In genomic region chr8:11067450-11067849, GRCm38 (mm10) we compare ENCODE assay signal across 27 mouse cellular contexts. TPM values are rescaled to one million over a fixed set of nuclear protein-coding genes. Genes with fewer than 3 reads are reported as not detected.
DNase-seq lines count a peak whose midpoint lies in the region; ATAC-seq and TF ChIP-seq lines count a peak whose summit lies in the region.
"Had no signal": no experiment of that assay in that cellular context is flagged by ENCODE, and none has a peak within 500 bp of the region (broad histone marks: within the 10 kb centered on the region; RNA-seq: fewer than 3 reads in every experiment).

No protein-coding gene starts in this region.

- no peaks in the 10 kb centered on the region for H3K27me3 ChIP-seq in liver, adult 2 months (ENCODE audit: control insufficient read depth, insufficient read depth, low read length)
- H3K27me3 ChIP-seq in liver, embryonic 11.5 days (replicated peaks; ENCODE audit: control insufficient read depth, insufficient read depth, low read length): no peaks in the 10 kb centered on the region
- H3K27me3 ChIP-seq in cerebellum, adult 2 months (ENCODE audit: control insufficient read depth, insufficient read depth, low read length): no peaks in the 10 kb centered on the region
- H3K27me3 ChIP-seq: CH12.LX; embryonic facial prominence, embryonic 13.5 days; embryonic facial prominence, embryonic 15.5 days; forebrain, embryonic 12.5 days had no signal

- no peak for TF ChIP-seq POLR2A in liver, adult 2 months (IDR thresholded peaks at IDR 0.05; ENCODE audit: extremely low read depth, insufficient read depth, low read length)
- TF ChIP-seq POLR2A in cerebellum, adult 2 months (IDR thresholded peaks at IDR 0.05; ENCODE audit: borderline replicate concordance, insufficient read depth, low read length): no peak

- ATAC-seq in liver, embryonic 11.5 days (replicated peaks; ENCODE audit: low FRiP score): no peak
- peak; percentile 57 for ATAC-seq in granulocyte monocyte progenitor cell, adult 5-6 weeks (replicated peaks; ENCODE audit: poor library complexity, severe bottlenecking)
- peak; percentile 42 for ATAC-seq in megakaryocyte progenitor cell, adult 5-6 weeks (replicated peaks; ENCODE audit: poor library complexity)
- ATAC-seq: activated CD4-positive, CD25-positive, alpha-beta regulatory T cell, adult 4 months; CD4-positive, CD25-positive, alpha-beta regulatory T cell, adult 4 months; forebrain, embryonic 14.5 days; forebrain, embryonic 16.5 days; Patski had no signal

- no peaks in the 10 kb centered on the region for H3K79me2 ChIP-seq in liver, adult 2 months (ENCODE audit: control insufficient read depth, insufficient read depth, low read length)

- no peaks in the 10 kb centered on the region for H3K36me3 ChIP-seq in liver, adult 2 months (ENCODE audit: control insufficient read depth, insufficient read depth, low read length)
- no peaks in the 10 kb centered on the region for H3K36me3 ChIP-seq in liver, embryonic 11.5 days (ENCODE audit: control insufficient read depth, insufficient read depth, low read length)
- H3K36me3 ChIP-seq: embryonic facial prominence, embryonic 13.5 days; embryonic facial prominence, embryonic 15.5 days; forebrain, embryonic 10.5 days; forebrain, embryonic 12.5 days; G1E had no signal

- no peak for TF ChIP-seq CTCF in liver, adult 2 months (IDR thresholded peaks at IDR 0.05; ENCODE audit: low read depth, low read length)
- no peak for TF ChIP-seq CTCF in cerebellum, adult 2 months (IDR thresholded peaks at IDR 0.05; ENCODE audit: borderline replicate concordance, insufficient read depth, low read depth, low read length)

- 57% methylated on average over 7 of the region's 7 CpGs for WGBS in liver, adult 2 months
- WGBS in liver, embryonic 11.5 days: 59% methylated on average over 7 of the region's 7 CpGs
- 70% methylated on average over 7 of the region's 7 CpGs for WGBS in cerebellum, adult 2 months

- peaks cover 6% of the 10 kb centered on the region; the same call in 1 of the 2 replicates for H3K4me1 ChIP-seq in liver, adult 2 months (ENCODE audit: control insufficient read depth, insufficient read depth, low read length)
- no peaks in the 10 kb centered on the region for H3K4me1 ChIP-seq in liver, embryonic 11.5 days (replicated peaks; ENCODE audit: control insufficient read depth, insufficient read depth, low read length)
- 0 out of 2 replicates have a peak, but pooled peaks cover under 1% of the 10 kb centered on the region for H3K4me1 ChIP-seq in cerebellum, adult 2 months (ENCODE audit: control insufficient read depth, insufficient read depth, low read length)
- H3K4me1 ChIP-seq: forebrain, embryonic 12.5 days had no signal

- no peak overlapping the region for H3K27ac ChIP-seq in liver, adult 2 months (replicated peaks; ENCODE audit: insufficient read depth, low read depth, low read length)
- no peak overlapping the region for H3K27ac ChIP-seq in liver, embryonic 11.5 days (ENCODE audit: low read depth, low read length)
- H3K27ac ChIP-seq in cerebellum, adult 2 months (ENCODE audit: insufficient read depth, low read length): no peak overlapping the region
- H3K27ac ChIP-seq: embryonic facial prominence, embryonic 13.5 days; embryonic facial prominence, embryonic 15.5 days; forebrain, embryonic 10.5 days; forebrain, embryonic 12.5 days had no signal

- H3K4me3 ChIP-seq in liver, adult 2 months (ENCODE audit: insufficient read depth, low read depth, low read length): no peak overlapping the region
- no peak overlapping the region for H3K4me3 ChIP-seq in liver, embryonic 11.5 days (ENCODE audit: low read depth, low read length)
- no peak overlapping the region for H3K4me3 ChIP-seq in cerebellum, adult 2 months (replicated peaks; ENCODE audit: insufficient read depth, low read depth, low read length)
- H3K4me3 ChIP-seq: embryonic facial prominence, embryonic 13.5 days; embryonic facial prominence, embryonic 15.5 days; erythroblast, embryonic 14.5 days; forebrain, embryonic 10.5 days; forebrain, embryonic 12.5 days had no signal

- peak; percentile 37 for DNase-seq in liver, adult 2 months (ENCODE audit: extremely low read depth, low read depth, low spot score)
- no peak for DNase-seq in liver, embryonic 11.5 days (ENCODE audit: low spot score)
- no peak for DNase-seq in cerebellum, adult 2 months
- no peak for DNase-seq in left cerebral cortex, adult 8-10 months (ENCODE audit: low spot score in 2 of 2)
- DNase-seq in adrenal gland, postnatal 14 days: no peak
- DNase-seq: adrenal gland, adult 8-10 months; adrenal gland, postnatal 25 days; cerebellum, adult 11 months; cerebellum, adult 18-20 months; cerebellum, adult 9-10 months; cerebellum, postnatal 10 days; cerebellum, postnatal 25 days; embryo, embryonic 11 days had no signal

- no peak overlapping the region for H3K9ac ChIP-seq in liver, adult 2 months (ENCODE audit: low read depth, low read length)
- no peak overlapping the region for H3K9ac ChIP-seq in liver, embryonic 11.5 days (ENCODE audit: low read depth, low read length)
- H3K9ac ChIP-seq: embryonic facial prominence, embryonic 13.5 days; embryonic facial prominence, embryonic 15.5 days; forebrain, embryonic 12.5 days had no signal

- no peak overlapping the region for H3K4me2 ChIP-seq in liver, embryonic 11.5 days
- H3K4me2 ChIP-seq: embryonic facial prominence, embryonic 13.5 days; embryonic facial prominence, embryonic 15.5 days; forebrain, embryonic 12.5 days had no signal

- no peaks in the 10 kb centered on the region for H3K9me3 ChIP-seq in liver, embryonic 11.5 days (ENCODE audit: control insufficient read depth, low read length)
- H3K9me3 ChIP-seq: embryonic facial prominence, embryonic 13.5 days; embryonic facial prominence, embryonic 15.5 days; forebrain, embryonic 10.5 days; forebrain, embryonic 12.5 days; G1E had no signal

RNA-seq across cellular contexts. Expression of gene Irs2, which starts 59.2 kb away (rescaled TPM):
- 8.6 and 19.2 TPM in 2 replicates for total RNA-seq in liver, adult 2 months (2014; rRNA removed)
- 4.8 and 5.7 TPM in 2 replicates for polyA plus RNA-seq in liver, adult 2 months (2012; rRNA removed)
- 8.3 and 8.9 TPM in 2 replicates for polyA plus RNA-seq in liver, embryonic 11.5 days (2014; fragmentation: Nextera tagmentation; extraction: Ambion mirVana)
- total RNA-seq in granulocyte monocyte progenitor cell, adult 5-6 weeks (2014; fragmentation: Nextera tagmentation): 3.5 and 5.3 TPM in 2 replicates
- total RNA-seq in granulocyte monocyte progenitor cell, adult 5-6 weeks (2017): 2.3 and 2.7 TPM in 2 replicates
- total RNA-seq in megakaryocyte progenitor cell, adult 5-6 weeks (2015): 4.6 and 6.0 TPM in 2 replicates
- 2.7 and 4.9 TPM in 2 replicates for total RNA-seq in megakaryocyte progenitor cell, adult 5-6 weeks (2017)
- polyA plus RNA-seq in cerebellum, adult 2 months (2012; rRNA removed): 26.2 and 27.3 TPM in 2 replicates
- 10 to 100 TPM; 39.4 to 46.7 (median 43.6) TPM for total RNA-seq in left cerebral cortex, adult 8-10 months (2022)
- 28.2 and 49.7 TPM in 2 replicates for total RNA-seq in adrenal gland, postnatal 14 days (2021)
